Comparison of ENCODE assay signal across 8 mouse cellular contexts in the genomic region with DNA sequence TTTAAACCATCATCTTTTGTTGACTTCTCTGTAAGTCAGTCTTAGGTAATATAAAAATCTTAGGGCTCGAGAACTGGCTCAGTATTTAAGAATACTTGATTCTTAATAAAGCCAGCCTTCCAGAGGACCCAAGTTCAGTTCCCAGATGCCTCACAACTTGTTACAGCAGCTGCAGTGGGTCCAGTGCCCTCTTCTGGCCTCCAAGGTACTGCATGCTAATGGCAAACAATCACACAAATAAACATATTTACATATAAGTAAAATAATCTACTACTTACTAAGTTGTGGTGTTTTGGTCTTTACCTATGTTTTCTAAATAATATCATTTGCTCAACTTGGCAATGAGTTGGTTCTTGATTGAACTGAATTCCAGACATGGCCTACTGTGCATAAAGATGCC. TPM values are rescaled to one million over a fixed set of nuclear protein-coding genes. Genes with fewer than 3 reads are reported as not detected.
DNase-seq lines count a peak whose midpoint lies in the region; ATAC-seq lines count a peak whose summit lies in the region.

No protein-coding gene starts in this region.

- H3K27ac ChIP-seq in limb, embryonic 15.5 days: no peak overlapping the region
- no peak overlapping the region for H3K27ac ChIP-seq in stomach, embryonic 15.5 days

- no peak for ATAC-seq in CD4-positive, CD25-positive, alpha-beta regulatory T cell, adult 4 months
- ATAC-seq in megakaryocyte, adult 5-6 weeks (ENCODE audit: poor library complexity, severe bottlenecking): no peak
- ATAC-seq in limb, embryonic 15.5 days (ENCODE audit: insufficient number of reproducible peaks, low FRiP score, low TSS enrichment, low read depth): no peak
- ATAC-seq in stomach, embryonic 15.5 days (ENCODE audit: insufficient read depth, low FRiP score, low read depth): no peak

- H3K4me1 ChIP-seq in megakaryocyte, embryonic 14.5 days: peaks cover 47% of the 10 kb centered on the region
- peaks cover 4% of the 10 kb centered on the region; the same call in 1 of the 2 replicates for H3K4me1 ChIP-seq in limb, embryonic 15.5 days
- H3K4me1 ChIP-seq in stomach, embryonic 15.5 days: no peaks in the 10 kb centered on the region; the same call in 1 of the 2 replicates

- no peak overlapping the region for H3K9ac ChIP-seq in limb, embryonic 15.5 days
- H3K9ac ChIP-seq in stomach, embryonic 15.5 days: no peak overlapping the region

- H3K9me3 ChIP-seq in megakaryocyte, embryonic 14.5 days: peaks cover 24% of the 10 kb centered on the region
- peaks cover 32% of the 10 kb centered on the region for H3K9me3 ChIP-seq in limb, embryonic 15.5 days
- peaks cover 8% of the 10 kb centered on the region; the same call in 1 of the 2 replicates for H3K9me3 ChIP-seq in stomach, embryonic 15.5 days

- H3K4me3 ChIP-seq in megakaryocyte, embryonic 14.5 days (replicated peaks): peak overlapping the region; percentile 100
- peak overlapping the region; percentile 86 for H3K4me3 ChIP-seq in limb, embryonic 15.5 days
- H3K4me3 ChIP-seq in stomach, embryonic 15.5 days (replicated peaks): peak overlapping the region; percentile 16; the same call in 1 of the 2 replicates

- DNase-seq in CD4-positive, CD25-positive, alpha-beta regulatory T cell, adult 2 months (ENCODE audit: low read depth, low spot score): peak; percentile 62
- no peak for DNase-seq in gastrocnemius, postnatal 36 days
- no peak for DNase-seq in layer of hippocampus, adult 9-10 months (ENCODE audit: low spot score)

- no peaks in the 10 kb centered on the region for H3K27me3 ChIP-seq in megakaryocyte, embryonic 14.5 days (replicated peaks)
- no peaks in the 10 kb centered on the region for H3K27me3 ChIP-seq in limb, embryonic 15.5 days
- H3K27me3 ChIP-seq in stomach, embryonic 15.5 days (replicated peaks): no peaks in the 10 kb centered on the region

- intact Hi-C loops in gastrocnemius, postnatal 36 days (cut with DNase I): no loop called here

- 97% methylated on average over 1 of the region's 1 CpGs for WGBS in limb, embryonic 15.5 days
- 100% methylated on average over 1 of the region's 1 CpGs for WGBS in stomach, embryonic 15.5 days

- peaks cover 50% of the 10 kb centered on the region for H3K36me3 ChIP-seq in megakaryocyte, embryonic 14.5 days (replicated peaks; ENCODE audit: low read length)
- peaks cover 49% of the 10 kb centered on the region for H3K36me3 ChIP-seq in limb, embryonic 15.5 days
- peaks cover 48% of the 10 kb centered on the region for H3K36me3 ChIP-seq in stomach, embryonic 15.5 days

- H3K4me2 ChIP-seq in limb, embryonic 15.5 days: 0 out of 2 replicates have a peak overlapping the region, but pooled peaks have one; percentile 34
- H3K4me2 ChIP-seq in stomach, embryonic 15.5 days: peak overlapping the region; percentile 43

RNA-seq across cellular contexts. Expression of gene Zfp68, which starts 1.2 kb away (rescaled TPM):
- polyA plus RNA-seq in CD4-positive, CD25-positive, alpha-beta regulatory T cell, adult 4 months (2017; shearing (Covaris generic)): 10 to 100 TPM; 45.0 to 47.6 TPM
- polyA plus RNA-seq in megakaryocyte, embryonic 14.5 days (2012; ENCODE audit: insufficient read depth, low replicate concordance): 1.1 TPM in 1 of 2 replicates, not detected in the other
- 47.9 and 51.5 TPM in 2 replicates for total RNA-seq in megakaryocyte, adult 5-6 weeks (2015)
- 51.0 and 60.4 TPM in 2 replicates for total RNA-seq in megakaryocyte, adult 5-6 weeks (2017)
- polyA plus RNA-seq in limb, embryonic 15.5 days (2015; fragmentation: Nextera tagmentation; extraction: Ambion mirVana): 69.9 and 73.0 TPM in 2 replicates
- polyA plus RNA-seq in stomach, embryonic 15.5 days (2015; fragmentation: Nextera tagmentation; extraction: Ambion mirVana): 60.8 TPM in 2 replicates
- total RNA-seq in gastrocnemius, postnatal 36 days (2021): 10 to 100 TPM in 1 of 2 experiments, 1 to 10 TPM in 1; 10.0 to 14.3 TPM

RNA-seq across cellular contexts. Expression of gene A430033K04Rik, which starts 4.3 kb away (rescaled TPM):
- 10 to 100 TPM in 1 of 2 experiments, 1 to 10 TPM in 1; 6.6 to 11.8 TPM for polyA plus RNA-seq in CD4-positive, CD25-positive, alpha-beta regulatory T cell, adult 4 months (2017; shearing (Covaris generic))
- polyA plus RNA-seq in megakaryocyte, embryonic 14.5 days (2012; ENCODE audit: insufficient read depth, low replicate concordance): 0.31 TPM in 1 of 2 replicates, not detected in the other
- total RNA-seq in megakaryocyte, adult 5-6 weeks (2015): 3.2 and 3.6 TPM in 2 replicates
- 5.8 and 6.4 TPM in 2 replicates for total RNA-seq in megakaryocyte, adult 5-6 weeks (2017)
- polyA plus RNA-seq in limb, embryonic 15.5 days (2015; fragmentation: Nextera tagmentation; extraction: Ambion mirVana): 15.4 and 17.0 TPM in 2 replicates
- 12.1 and 12.5 TPM in 2 replicates for polyA plus RNA-seq in stomach, embryonic 15.5 days (2015; fragmentation: Nextera tagmentation; extraction: Ambion mirVana)
- total RNA-seq in gastrocnemius, postnatal 36 days (2021): 1 to 10 TPM; 1.9 to 2.5 TPM

RNA-seq across cellular contexts. Expression of gene 1700123K08Rik, which starts 53.8 kb away (rescaled TPM):
- polyA plus RNA-seq in CD4-positive, CD25-positive, alpha-beta regulatory T cell, adult 4 months (2017; shearing (Covaris generic)): not detected
- not detected in 2 replicates for polyA plus RNA-seq in megakaryocyte, embryonic 14.5 days (2012; ENCODE audit: insufficient read depth, low replicate concordance)
- not detected in 2 replicates for total RNA-seq in megakaryocyte, adult 5-6 weeks (2015)
- not detected in 2 replicates for total RNA-seq in megakaryocyte, adult 5-6 weeks (2017)
- not detected in 2 replicates for polyA plus RNA-seq in limb, embryonic 15.5 days (2015; fragmentation: Nextera tagmentation; extraction: Ambion mirVana)
- not detected in 2 replicates for polyA plus RNA-seq in stomach, embryonic 15.5 days (2015; fragmentation: Nextera tagmentation; extraction: Ambion mirVana)
- not detected for total RNA-seq in gastrocnemius, postnatal 36 days (2021)

Comparison
In these comparisons a context has a peak if more than half of its experiments do, and no peak if none do; other contexts are left out.
1. H3K4me3 ChIP-seq: peak in every context shown above with its lines; median percentile 100 in megakaryocyte, embryonic 14.5 days; 86 in limb, embryonic 15.5 days; 16 in stomach, embryonic 15.5 days.
2. RNA of gene Zfp68, which starts 1.2 kb away (polyA plus RNA-seq): 69.9 to 73.0 TPM in limb, embryonic 15.5 days, 60.8 TPM in stomach, embryonic 15.5 days and 45.0 to 47.6 TPM in CD4-positive, CD25-positive, alpha-beta regulatory T cell, adult 4 months; 1.1 TPM in megakaryocyte, embryonic 14.5 days; every median in the first group is over 10 times any median in the second.